ENCODE assay signal across 19 mouse cellular contexts in the genomic region with DNA sequence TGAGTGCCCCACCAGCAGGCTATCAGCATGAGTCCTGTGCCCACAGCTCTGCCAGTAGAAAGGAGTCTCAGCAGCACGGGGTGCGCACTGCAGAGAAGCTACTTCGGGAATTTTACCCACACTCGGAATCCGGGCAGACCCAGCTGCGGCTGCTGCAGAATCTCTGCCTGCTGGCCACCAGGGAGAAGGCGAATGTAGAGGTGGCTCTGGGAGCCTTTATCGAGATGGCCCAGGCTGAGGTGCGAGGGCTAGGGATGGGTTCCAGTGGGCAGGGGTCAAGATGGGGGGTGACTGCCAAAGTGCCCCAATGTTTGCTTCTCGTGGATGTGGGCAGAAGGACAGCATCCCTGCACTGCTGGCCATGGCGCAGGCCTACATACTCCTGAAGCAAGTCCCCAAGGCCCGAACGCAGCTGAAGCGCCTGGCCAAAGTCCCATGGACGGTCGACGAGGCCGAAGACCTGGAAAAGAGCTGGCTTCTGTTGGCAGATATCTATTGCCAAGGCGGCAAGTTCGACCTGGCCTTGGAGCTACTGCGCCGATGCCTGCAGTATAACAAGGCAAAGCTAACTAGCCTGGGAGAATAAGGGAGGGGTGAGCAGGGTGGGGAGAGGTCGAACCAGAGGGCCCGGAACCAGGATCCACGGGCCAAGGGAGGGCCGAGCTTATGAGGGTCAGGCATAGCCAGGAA. TPM values are rescaled to one million over a fixed set of nuclear protein-coding genes. Genes with fewer than 3 reads are reported as not detected.
A peak's percentile ranks its signal among the peaks of the same experiment; 100 is the strongest.
DNase-seq lines count a peak whose midpoint lies in the region; TF ChIP-seq lines count a peak whose summit lies in the region.
"Had no signal": no experiment of that assay in that cellular context is flagged by ENCODE, and none has a peak within 500 bp of the region (broad histone marks: within the 10 kb centered on the region; RNA-seq: fewer than 3 reads in every experiment).

No protein-coding gene starts in this region.

- H3K36me3 ChIP-seq in heart, embryonic 10.5 days: peaks cover 7% of the 10 kb centered on the region
- H3K36me3 ChIP-seq: forebrain, embryonic 12.5 days; hindbrain, embryonic 12.5 days had no signal

- no peaks in the 10 kb centered on the region for H3K27me3 ChIP-seq in cerebellum, adult 2 months (ENCODE audit: control insufficient read depth, insufficient read depth, low read length)
- peaks cover 9% of the 10 kb centered on the region; the same call in 1 of the 2 replicates for H3K27me3 ChIP-seq in heart, embryonic 10.5 days (ENCODE audit: insufficient read depth, poor library complexity, severe bottlenecking)
- H3K27me3 ChIP-seq: embryonic facial prominence, embryonic 13.5 days had no signal

- H3K4me1 ChIP-seq in cerebellum, adult 2 months (ENCODE audit: control insufficient read depth, insufficient read depth, low read length): peaks cover 23% of the 10 kb centered on the region
- H3K4me1 ChIP-seq in heart, embryonic 10.5 days: peaks cover 46% of the 10 kb centered on the region

- peak; percentile 28 for DNase-seq in cerebellum, adult 11-12 months
- DNase-seq in cerebellum, adult 2 months: no peak
- DNase-seq in heart, embryonic 10.5 days (ENCODE audit: low spot score): no peak
- no peak for DNase-seq in heart, adult 18-20 months
- DNase-seq in ovary, adult 18-20 months (ENCODE audit: low spot score): peak; percentile 42
- no peak for DNase-seq in ovary, postnatal 36 days (ENCODE audit: low spot score)
- DNase-seq: cerebellum, adult 18-20 months; cerebellum, postnatal 25 days; gastrocnemius, postnatal 10 days; heart, postnatal 10 days; heart, postnatal 4 days had no signal

- no peak overlapping the region for H3K27ac ChIP-seq in cerebellum, adult 2 months (ENCODE audit: insufficient read depth, low read length)
- 0 out of 2 replicates have a peak overlapping the region, but pooled peaks have one; percentile 25 for H3K27ac ChIP-seq in heart, embryonic 10.5 days
- H3K27ac ChIP-seq: embryonic facial prominence, embryonic 13.5 days; forebrain, embryonic 12.5 days; hindbrain, embryonic 12.5 days had no signal

- TF ChIP-seq POLR2A in cerebellum, adult 2 months (IDR thresholded peaks at IDR 0.05; ENCODE audit: borderline replicate concordance, insufficient read depth, low read length): no peak

- no peak overlapping the region for H3K4me3 ChIP-seq in cerebellum, adult 2 months (replicated peaks; ENCODE audit: insufficient read depth, low read depth, low read length)
- H3K4me3 ChIP-seq in heart, embryonic 10.5 days: no peak overlapping the region
- H3K4me3 ChIP-seq: embryonic facial prominence, embryonic 13.5 days; forebrain, embryonic 12.5 days; hindbrain, embryonic 12.5 days had no signal

- no peak for TF ChIP-seq CTCF in cerebellum, adult 2 months (IDR thresholded peaks at IDR 0.05; ENCODE audit: borderline replicate concordance, insufficient read depth, low read depth, low read length)

- H3K9me3 ChIP-seq in heart, embryonic 10.5 days: no peaks in the 10 kb centered on the region
- H3K9me3 ChIP-seq: embryonic facial prominence, embryonic 13.5 days; forebrain, embryonic 12.5 days; hindbrain, embryonic 12.5 days had no signal

- WGBS in cerebellum, adult 2 months: 55% methylated on average over 26 of the region's 26 CpGs
- 80% methylated on average over 26 of the region's 26 CpGs for WGBS in heart, embryonic 10.5 days

RNA-seq across cellular contexts. Expression of a gene that starts 18.1 kb away (rescaled TPM):
- 11.1 and 12.6 TPM in 2 replicates for polyA plus RNA-seq in cerebellum, adult 2 months (2012; rRNA removed)
- 7.5 and 8.0 TPM in 2 replicates for polyA plus RNA-seq in heart, embryonic 10.5 days (2016; fragmentation: Nextera tagmentation; extraction: Ambion mirVana)
- total RNA-seq in heart, adult 18-20 months (2021): 10 to 100 TPM; 16.7 to 20.7 TPM

RNA-seq across cellular contexts. Expression of a gene that starts 29.0 kb away (rescaled TPM):
- 0.56 and 1.2 TPM in 2 replicates for polyA plus RNA-seq in cerebellum, adult 2 months (2012; rRNA removed)
- 0.28 and 0.48 TPM in 2 replicates for polyA plus RNA-seq in heart, embryonic 10.5 days (2016; fragmentation: Nextera tagmentation; extraction: Ambion mirVana)
- total RNA-seq in heart, adult 18-20 months (2021): under 1 TPM in 1 of 2 experiments, not detected in 1; 0.21 TPM
- total RNA-seq: heart, postnatal 10 days had no signal
- polyA plus RNA-seq: inflammation-experienced regulatory T-cells, adult 6 months; intestine, postnatal 0 days had no signal

RNA-seq across cellular contexts. Expression of a gene that starts 29.0 kb away (rescaled TPM):
- polyA plus RNA-seq in cerebellum, adult 2 months (2012; rRNA removed): 22.1 and 23.6 TPM in 2 replicates
- 26.5 and 26.8 TPM in 2 replicates for polyA plus RNA-seq in heart, embryonic 10.5 days (2016; fragmentation: Nextera tagmentation; extraction: Ambion mirVana)
- total RNA-seq in heart, adult 18-20 months (2021): 10 to 100 TPM; 31.8 to 35.8 TPM

RNA-seq across cellular contexts. Expression of a gene that starts 57.0 kb away (rescaled TPM):
- 0.03 and 0.05 TPM in 2 replicates for polyA plus RNA-seq in cerebellum, adult 2 months (2012; rRNA removed)
- 41.1 and 90.1 TPM in 2 replicates for polyA plus RNA-seq in heart, embryonic 10.5 days (2016; fragmentation: Nextera tagmentation; extraction: Ambion mirVana)
- 100 to 1,000 TPM; 145 to 150 TPM for total RNA-seq in heart, adult 18-20 months (2021)
- polyA plus RNA-seq: brain, embryonic 14.5 days; forebrain, embryonic 16.5 days; hindbrain, embryonic 16.5 days; inflammation-experienced regulatory T-cells, adult 6 months had no signal

Comparison
In these comparisons a context has a peak if more than half of its experiments do, and no peak if none do; other contexts are left out.
1. DNase-seq: peak in cerebellum, adult 11-12 months (single experiment) and ovary, adult 18-20 months (single experiment); none in cerebellum, adult 2 months (0 of 2), heart, embryonic 10.5 days (single experiment), heart, adult 18-20 months (0 of 2) and ovary, postnatal 36 days (single experiment).